Comparison of ENCODE assay signal across 8 mouse cellular contexts in genomic region chr5:21700934-21701333, GRCm38 (mm10). TPM values are rescaled to one million over a fixed set of nuclear protein-coding genes. Genes with fewer than 3 reads are reported as not detected.
DNase-seq lines count a peak whose midpoint lies in the region; ATAC-seq and TF ChIP-seq lines count a peak whose summit lies in the region.

No protein-coding gene starts in this region.

- no peak for DNase-seq in spleen, adult 2 months (ENCODE audit: low read depth in 1 of 2, low spot score in 2 of 2)
- DNase-seq in spleen, adult 18-20 months, result no peak
- no peak for DNase-seq in liver, embryonic 11.5 days (ENCODE audit: low spot score)
- no peak for DNase-seq in adrenal gland, postnatal 14 days
- DNase-seq in right cerebral cortex, adult 2 months (ENCODE audit: low spot score in 2 of 2), result no peak
- no peak for DNase-seq in gastrocnemius, adult 8-10 months (ENCODE audit: low spot score in 2 of 2)

- no peak for TF ChIP-seq POLR2A in spleen, adult 2 months (IDR thresholded peaks at IDR 0.05; ENCODE audit: low read depth, low read length)

- H3K4me3 ChIP-seq in spleen, adult 2 months (ENCODE audit: extremely low read depth, insufficient read depth, insufficient read length), result peak overlapping the region; percentile 76
- H3K4me3 ChIP-seq in liver, embryonic 11.5 days (ENCODE audit: low read depth, low read length), result peak overlapping the region; percentile 57
- peak overlapping the region; percentile 64 for H3K4me3 ChIP-seq in stomach, embryonic 16.5 days (replicated peaks; ENCODE audit: low read length)

- H3K36me3 ChIP-seq in spleen, adult 2 months (ENCODE audit: control insufficient read depth, insufficient read depth, low read length), result no peaks in the 10 kb centered on the region
- no peaks in the 10 kb centered on the region for H3K36me3 ChIP-seq in liver, embryonic 11.5 days (ENCODE audit: control insufficient read depth, insufficient read depth, low read length)
- H3K36me3 ChIP-seq in stomach, embryonic 16.5 days (ENCODE audit: control insufficient read depth, insufficient read depth, low read length), result no peaks in the 10 kb centered on the region

- no peak for TF ChIP-seq CTCF in spleen, adult 2 months (IDR thresholded peaks at IDR 0.05; ENCODE audit: extremely low read depth, insufficient read depth, insufficient read length, insufficient replicate concordance)

- no peak overlapping the region for H3K27ac ChIP-seq in spleen, adult 2 months (ENCODE audit: insufficient read depth, low read length)
- no peak overlapping the region for H3K27ac ChIP-seq in liver, embryonic 11.5 days (ENCODE audit: low read depth, low read length)
- no peak overlapping the region; the same call in 1 of the 2 replicates for H3K27ac ChIP-seq in stomach, embryonic 16.5 days (ENCODE audit: low read length)

- ATAC-seq in erythroid progenitor cell, adult 5-6 weeks (replicated peaks; ENCODE audit: low FRiP score, poor library complexity, severe bottlenecking), result peak; percentile 39
- ATAC-seq in liver, embryonic 11.5 days (replicated peaks; ENCODE audit: low FRiP score), result peak; percentile 45
- no peak; the same call in 1 of the 2 replicates for ATAC-seq in stomach, embryonic 16.5 days (ENCODE audit: insufficient read depth, low FRiP score)

- H3K9me3 ChIP-seq in liver, embryonic 11.5 days (ENCODE audit: control insufficient read depth, low read length), result no peaks in the 10 kb centered on the region
- H3K9me3 ChIP-seq in stomach, embryonic 16.5 days (replicated peaks; ENCODE audit: control insufficient read depth, low read length), result no peaks in the 10 kb centered on the region

- peak overlapping the region; percentile 60 for H3K9ac ChIP-seq in liver, embryonic 11.5 days (ENCODE audit: low read depth, low read length)
- H3K9ac ChIP-seq in stomach, embryonic 16.5 days (ENCODE audit: low read length), result peak overlapping the region; percentile 77

- H3K27me3 ChIP-seq in spleen, adult 2 months (ENCODE audit: control insufficient read depth, insufficient read depth, low read length), result no peaks in the 10 kb centered on the region
- no peaks in the 10 kb centered on the region for H3K27me3 ChIP-seq in liver, embryonic 11.5 days (replicated peaks; ENCODE audit: control insufficient read depth, insufficient read depth, low read length)
- H3K27me3 ChIP-seq in stomach, embryonic 16.5 days (ENCODE audit: control insufficient read depth, insufficient read depth, low read length), result no peaks in the 10 kb centered on the region

- under 1% methylated on average over 22 of the region's 22 CpGs for WGBS in spleen, adult 2 months
- WGBS in liver, embryonic 11.5 days, result under 1% methylated on average over 22 of the region's 22 CpGs
- 0% methylated on average over 22 of the region's 22 CpGs for WGBS in stomach, embryonic 16.5 days

- peak overlapping the region; percentile 74 for H3K4me2 ChIP-seq in liver, embryonic 11.5 days
- H3K4me2 ChIP-seq in stomach, embryonic 16.5 days (ENCODE audit: low read depth, low read length), result peak overlapping the region; percentile 92

- no peaks in the 10 kb centered on the region for H3K4me1 ChIP-seq in spleen, adult 2 months (ENCODE audit: control insufficient read depth, insufficient read depth, insufficient read length)
- H3K4me1 ChIP-seq in liver, embryonic 11.5 days (replicated peaks; ENCODE audit: control insufficient read depth, insufficient read depth, low read length), result peaks cover 9% of the 10 kb centered on the region
- H3K4me1 ChIP-seq in stomach, embryonic 16.5 days (ENCODE audit: control insufficient read depth, insufficient read depth, low read length), result no peaks in the 10 kb centered on the region

RNA-seq across cellular contexts. Expression of gene Napepld, which starts 0.3 kb away (rescaled TPM):
- polyA plus RNA-seq in spleen, adult 2 months (2012; rRNA removed), result 0.75 and 0.80 TPM in 2 replicates
- 1.4 and 1.7 TPM in 2 replicates for total RNA-seq in erythroid progenitor cell, adult 5-6 weeks (2015; ENCODE audit: low replicate concordance)
- 1.4 TPM in 1 of 2 replicates, not detected in the other for total RNA-seq in erythroid progenitor cell, adult 5-6 weeks (2017; ENCODE audit: low replicate concordance)
- 3.6 and 3.9 TPM in 2 replicates for polyA plus RNA-seq in liver, embryonic 11.5 days (2014; fragmentation: Nextera tagmentation; extraction: Ambion mirVana)
- polyA plus RNA-seq in stomach, embryonic 16.5 days (2015; fragmentation: Nextera tagmentation; extraction: Ambion mirVana), result 3.6 and 4.2 TPM in 2 replicates
- total RNA-seq in adrenal gland, postnatal 14 days (2021), result 16.9 and 17.4 TPM in 2 replicates
- total RNA-seq in gastrocnemius, adult 8-10 months (2022), result 10 to 100 TPM in 2 of 4 experiments, 1 to 10 TPM in 2; 8.3 to 10.4 (median 9.4) TPM

RNA-seq across cellular contexts. Expression of gene Pmpcb, which starts 36.0 kb away (rescaled TPM):
- polyA plus RNA-seq in spleen, adult 2 months (2012; rRNA removed), result 11.1 and 11.8 TPM in 2 replicates
- total RNA-seq in erythroid progenitor cell, adult 5-6 weeks (2015; ENCODE audit: low replicate concordance), result 32.7 and 72.4 TPM in 2 replicates
- 56.0 and 71.2 TPM in 2 replicates for total RNA-seq in erythroid progenitor cell, adult 5-6 weeks (2017; ENCODE audit: low replicate concordance)
- 89.6 and 90.9 TPM in 2 replicates for polyA plus RNA-seq in liver, embryonic 11.5 days (2014; fragmentation: Nextera tagmentation; extraction: Ambion mirVana)
- polyA plus RNA-seq in stomach, embryonic 16.5 days (2015; fragmentation: Nextera tagmentation; extraction: Ambion mirVana), result 77.1 and 77.9 TPM in 2 replicates
- 249 and 263 TPM in 2 replicates for total RNA-seq in adrenal gland, postnatal 14 days (2021)
- 100 to 1,000 TPM in 2 of 4 experiments, 10 to 100 TPM in 2; 92.6 to 114 (median 104) TPM for total RNA-seq in gastrocnemius, adult 8-10 months (2022)

RNA-seq across cellular contexts. Expression of gene Armc10, which starts 55.3 kb away (rescaled TPM):
- polyA plus RNA-seq in spleen, adult 2 months (2012; rRNA removed), result 49.1 and 49.6 TPM in 2 replicates
- total RNA-seq in erythroid progenitor cell, adult 5-6 weeks (2015; ENCODE audit: low replicate concordance), result 4.6 and 6.8 TPM in 2 replicates
- total RNA-seq in erythroid progenitor cell, adult 5-6 weeks (2017; ENCODE audit: low replicate concordance), result 4.5 and 5.9 TPM in 2 replicates
- 29.7 and 29.8 TPM in 2 replicates for polyA plus RNA-seq in liver, embryonic 11.5 days (2014; fragmentation: Nextera tagmentation; extraction: Ambion mirVana)
- 32.8 and 34.2 TPM in 2 replicates for polyA plus RNA-seq in stomach, embryonic 16.5 days (2015; fragmentation: Nextera tagmentation; extraction: Ambion mirVana)
- total RNA-seq in adrenal gland, postnatal 14 days (2021), result 15.0 and 19.8 TPM in 2 replicates
- total RNA-seq in gastrocnemius, adult 8-10 months (2022), result 1 to 10 TPM; 3.5 to 4.2 (median 3.9) TPM

RNA-seq across cellular contexts. Expression of gene Fbxl13, which starts 55.5 kb away (rescaled TPM):
- polyA plus RNA-seq in spleen, adult 2 months (2012; rRNA removed), result 0.07 TPM in 1 of 2 replicates, not detected in the other
- total RNA-seq in erythroid progenitor cell, adult 5-6 weeks (2015; ENCODE audit: low replicate concordance), result not detected in 2 replicates
- not detected in 2 replicates for total RNA-seq in erythroid progenitor cell, adult 5-6 weeks (2017; ENCODE audit: low replicate concordance)
- 0.23 and 0.32 TPM in 2 replicates for polyA plus RNA-seq in liver, embryonic 11.5 days (2014; fragmentation: Nextera tagmentation; extraction: Ambion mirVana)
- 0.31 and 0.42 TPM in 2 replicates for polyA plus RNA-seq in stomach, embryonic 16.5 days (2015; fragmentation: Nextera tagmentation; extraction: Ambion mirVana)
- 0.11 TPM in 1 of 2 replicates, not detected in the other for total RNA-seq in adrenal gland, postnatal 14 days (2021)
- not detected for total RNA-seq in gastrocnemius, adult 8-10 months (2022)
